Mouse (Mus musculus): ENCODE results near the gene Mrps23.

DNA sequence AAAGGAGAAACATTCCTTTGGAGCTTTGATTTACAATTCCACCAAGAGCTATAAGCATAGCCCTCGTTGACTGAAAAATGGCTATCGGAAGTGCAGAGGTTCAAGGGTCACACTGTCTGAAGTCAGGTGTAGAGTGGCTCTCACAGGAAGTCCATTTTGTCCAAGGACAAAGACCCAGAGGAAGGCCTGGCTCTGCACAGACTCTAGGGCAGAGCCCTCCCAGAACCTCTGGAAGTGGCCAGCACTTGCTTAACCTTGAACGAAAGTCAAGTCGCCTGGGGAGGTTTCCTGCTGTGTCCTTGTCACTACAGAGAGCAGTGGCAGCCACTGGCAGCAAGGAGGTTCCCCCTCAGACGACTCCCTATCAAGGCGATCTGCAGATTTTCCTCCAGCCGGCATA lies 56.3 kb downstream of the Mrps23 start:
- TF ChIP-seq CTCF (IDR thresholded peaks at IDR 0.05; ENCODE audit: low read depth) (no peak), EP300 (optimal IDR thresholded peaks at IDR 0.05) (no peak)

Measured in stomach, postnatal 0 days (tissue).